Mouse (Mus musculus) lung, adult 2 months (tissue): ENCODE results near the gene AL731706.1.

Experiments
- CTCF ChIP-seq: fragments of 200-500 bp; IDR thresholded peaks from 2 replicates; pipeline ENCODE4 v1.5.1; 2011; ENCODE audit warnings: mild to moderate bottlenecking, low read length, control low read depth; ENCODE audit not compliant: insufficient read depth
- POLR2A ChIP-seq: fragments of 200-500 bp; IDR thresholded peaks from 2 replicates; pipeline ENCODE4 v1.6.1; 2011; ENCODE audit warnings: low read depth, mild to moderate bottlenecking, control low read depth, low read length, borderline replicate concordance; ENCODE audit errors: extremely low read depth

GRCm38 (mm10) chr2:136854543-136855388 lies 36.4 kb downstream of the AL731706.1 start:
- no peak for TF ChIP-seq POLR2A
- no peak for TF ChIP-seq CTCF
